ENCODE assay signal across 22 mouse cellular contexts in genomic region chr19:15963011-15963695, GRCm38 (mm10). TPM values are rescaled to one million over a fixed set of nuclear protein-coding genes. Genes with fewer than 3 reads are reported as not detected.
DNase-seq lines count a peak whose midpoint lies in the region; ATAC-seq and TF ChIP-seq lines count a peak whose summit lies in the region.
"Had no signal": no experiment of that assay in that cellular context is flagged by ENCODE, and none has a peak within 500 bp of the region (broad histone marks: within the 10 kb centered on the region; RNA-seq: fewer than 3 reads in every experiment).

No protein-coding gene starts in this region.

- peaks cover 4% of the 10 kb centered on the region; the same call in 1 of the 2 replicates for H3K4me1 ChIP-seq in liver, postnatal 0 days (ENCODE audit: insufficient read depth)
- H3K4me1 ChIP-seq: embryonic facial prominence, embryonic 10.5 days; hindbrain, embryonic 12.5 days; lung, embryonic 15.5 days; stomach, embryonic 15.5 days had no signal

- H3K4me2 ChIP-seq in liver, postnatal 0 days (ENCODE audit: low read depth, low read length), result no peak overlapping the region
- H3K4me2 ChIP-seq: hindbrain, embryonic 12.5 days; lung, embryonic 15.5 days; stomach, embryonic 15.5 days had no signal

- no peak for TF ChIP-seq EP300 in liver, postnatal 0 days (IDR thresholded peaks at IDR 0.05; ENCODE audit: low read depth)

- no peak for ATAC-seq in liver, postnatal 0 days
- ATAC-seq: CD4-positive, CD25-positive, alpha-beta regulatory T cell, adult 4 months; intestine, embryonic 16.5 days had no signal

- H3K27me3 ChIP-seq in liver, postnatal 0 days (ENCODE audit: insufficient read depth, low read length), result no peaks in the 10 kb centered on the region
- H3K27me3 ChIP-seq: hindbrain, embryonic 12.5 days; lung, embryonic 15.5 days; stomach, embryonic 15.5 days had no signal

- no peak overlapping the region for H3K4me3 ChIP-seq in layer of hippocampus, adult 2 months
- H3K4me3 ChIP-seq in liver, postnatal 0 days (ENCODE audit: low read depth, low read length), result no peak overlapping the region
- H3K4me3 ChIP-seq: embryonic facial prominence, embryonic 10.5 days; hindbrain, embryonic 12.5 days; lung, embryonic 15.5 days; stomach, embryonic 15.5 days had no signal

- peak; percentile 70 for TF ChIP-seq CTCF in layer of hippocampus, adult 2 months (conservative IDR thresholded peaks at IDR 0.05)
- TF ChIP-seq CTCF in liver, postnatal 0 days (IDR thresholded peaks at IDR 0.05; ENCODE audit: low read depth), result no peak

- WGBS in liver, postnatal 0 days (ENCODE audit: insufficient replicate concordance), result 81% methylated on average over 17 of the region's 17 CpGs

- DNase-seq in adrenal gland, adult (ENCODE audit: inconsistent age in 2 of 2, low spot score in 1 of 2), result peak; percentile 84 to 88
- DNase-seq in adrenal gland, postnatal 4 days (ENCODE audit: low spot score in 2 of 2), result no peak
- no peak for DNase-seq in layer of hippocampus, adult 2 months (ENCODE audit: low spot score in 2 of 2)
- no peak for DNase-seq in layer of hippocampus, adult 9-10 months (ENCODE audit: low spot score)
- peak; percentile 39 for DNase-seq in ES-CJ7 (ENCODE audit: low read depth, low spot score)
- peak; percentile 58 to 59 for DNase-seq in adrenal gland, postnatal 36 days
- no peak for DNase-seq in spleen, adult 18-20 months
- DNase-seq in liver, postnatal 0 days, result no peak
- DNase-seq: cerebellum, adult 11 months; gastrocnemius, postnatal 25 days; heart, postnatal 10 days; kidney, postnatal 10 days; layer of hippocampus, adult 9-11 months; midbrain, embryonic 14.5 days; right cerebral cortex, adult 18-20 months; thymus, postnatal 14 days had no signal

- no peaks in the 10 kb centered on the region for H3K9me3 ChIP-seq in liver, postnatal 0 days (ENCODE audit: low read length)
- H3K9me3 ChIP-seq: embryonic facial prominence, embryonic 10.5 days; hindbrain, embryonic 12.5 days; lung, embryonic 15.5 days; stomach, embryonic 15.5 days had no signal

- no peak overlapping the region for H3K9ac ChIP-seq in liver, postnatal 0 days (replicated peaks)
- H3K9ac ChIP-seq: hindbrain, embryonic 12.5 days; lung, embryonic 15.5 days; stomach, embryonic 15.5 days had no signal

- H3K27ac ChIP-seq in layer of hippocampus, adult 2 months, result no peak overlapping the region
- no peak overlapping the region for H3K27ac ChIP-seq in liver, postnatal 0 days (ENCODE audit: low read depth)
- H3K27ac ChIP-seq: embryonic facial prominence, embryonic 10.5 days; hindbrain, embryonic 12.5 days; lung, embryonic 15.5 days; stomach, embryonic 15.5 days had no signal

- peaks cover 9% of the 10 kb centered on the region; the same call in 1 of the 2 replicates for H3K36me3 ChIP-seq in liver, postnatal 0 days (replicated peaks; ENCODE audit: insufficient read depth, low read length)

RNA-seq across cellular contexts. Expression of gene Psat1, which starts 16.0 kb away (rescaled TPM):
- total RNA-seq in adrenal gland, postnatal 4 days (2021), result 10 to 100 TPM; 63.3 to 69.9 TPM
- 100 to 1,000 TPM; 104 to 107 TPM for total RNA-seq in layer of hippocampus, adult 2 months (2021)
- total RNA-seq in adrenal gland, postnatal 36 days (2021), result 100 to 1,000 TPM in 1 of 2 experiments, 10 to 100 TPM in 1; 80.4 to 224 TPM
- 40.7 and 57.3 TPM in 2 replicates for polyA plus RNA-seq in liver, postnatal 0 days (2015; fragmentation: Nextera tagmentation; extraction: Ambion mirVana)

RNA-seq across cellular contexts. Expression of gene Cep78, which starts 21.6 kb away (rescaled TPM):
- total RNA-seq in adrenal gland, postnatal 4 days (2021), result 10 to 100 TPM; 16.2 to 17.2 TPM
- 10 to 100 TPM; 11.0 to 12.7 TPM for total RNA-seq in layer of hippocampus, adult 2 months (2021)
- total RNA-seq in adrenal gland, postnatal 36 days (2021), result 10 to 100 TPM in 1 of 2 experiments, 1 to 10 TPM in 1; 9.2 to 11.3 TPM
- polyA plus RNA-seq in liver, postnatal 0 days (2015; fragmentation: Nextera tagmentation; extraction: Ambion mirVana), result 3.8 and 4.8 TPM in 2 replicates

Comparison
In these comparisons a context has a peak if more than half of its experiments do, and no peak if none do; other contexts are left out.
1. DNase-seq: peak in adrenal gland, adult (2 of 2), ES-CJ7 (single experiment) and adrenal gland, postnatal 36 days (2 of 2); none in adrenal gland, postnatal 4 days (0 of 2), layer of hippocampus, adult 2 months (0 of 2), layer of hippocampus, adult 9-10 months (single experiment), spleen, adult 18-20 months (0 of 2) and liver, postnatal 0 days (single experiment).